Mouse (Mus musculus): ENCODE results near the gene Npas1.

The Npas1 gene

DNA sequence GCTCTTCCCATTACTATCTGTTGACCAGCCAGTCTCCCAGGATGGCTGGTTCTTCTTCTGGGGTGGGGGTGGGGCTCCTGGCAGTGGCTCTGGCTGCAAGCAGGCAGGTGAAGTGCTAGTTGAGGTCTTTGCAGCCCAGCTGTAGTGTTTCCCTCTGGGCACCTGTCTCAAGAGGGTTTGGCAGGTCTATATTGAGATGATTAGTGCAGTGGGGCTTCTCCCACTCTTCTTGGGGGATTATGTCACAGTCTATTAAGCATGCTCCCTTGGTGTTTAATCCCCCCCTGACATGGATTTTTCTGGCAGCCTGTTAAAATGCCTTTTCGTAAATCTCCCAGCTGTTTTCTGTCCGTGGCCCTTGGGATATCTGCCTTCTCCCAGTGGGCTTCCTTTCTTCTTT, 64.6 kb downstream of the Npas1 start:
- DNase-seq, result no peak

- DNase-seq, result no peak
Measured at GRCm38 (mm10) chr7:16412220-16412896, 65.2 kb downstream of the Npas1 start.

DNA sequence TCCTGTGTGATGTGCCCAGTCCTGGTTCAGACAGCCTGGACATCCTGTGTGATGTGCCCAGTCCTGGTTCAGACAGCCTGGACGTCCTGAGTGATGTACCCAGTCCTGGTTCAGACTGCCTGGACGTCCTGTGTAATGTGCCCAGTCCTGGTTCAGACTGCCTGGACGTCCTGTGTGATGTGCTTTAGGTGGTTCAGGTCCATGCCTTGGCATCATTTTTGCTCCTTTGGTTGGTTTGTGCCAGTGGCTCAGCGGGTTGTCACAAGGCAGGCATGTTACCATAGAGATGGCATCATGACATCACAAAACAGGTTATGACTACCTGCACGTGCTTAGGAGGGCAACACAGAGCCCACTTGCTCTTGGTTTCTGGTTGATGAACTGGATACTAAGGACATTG, 66.4 kb downstream of the Npas1 start:
- no peak for DNase-seq

DNA sequence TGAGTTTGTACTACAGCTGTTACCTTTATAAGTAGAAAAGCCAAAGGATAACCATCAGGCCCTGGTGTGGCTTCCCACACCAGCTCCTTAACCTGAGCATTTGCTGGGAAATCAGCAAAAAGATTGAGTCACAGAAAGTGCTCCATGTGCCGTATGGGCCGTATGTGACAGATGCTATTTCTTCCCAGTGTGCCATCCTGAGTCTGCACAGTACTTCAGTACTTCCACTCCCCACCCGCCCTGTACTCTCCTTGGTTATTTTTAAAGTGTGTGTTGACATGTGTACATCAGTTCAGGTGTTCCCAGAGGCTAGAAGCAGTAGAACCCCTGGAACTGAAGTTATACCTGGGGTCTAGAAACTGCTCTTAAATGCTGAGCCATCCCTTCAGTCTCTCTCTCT, 70.5 kb downstream of the Npas1 start:
- no peak for DNase-seq
